Mouse (Mus musculus) naive thymus-derived CD4-positive, alpha-beta T cell, adult 2 months (primary cell): Measurements from ENCODE around the gene Tmed9.
"Not testable (repeated sequence)": the region's sequence is repeated elsewhere in the genome, so short reads cannot be mapped to it uniquely, and the experiment has no call there.

Experiments used
- DNase-seq: peaks from one replicate; pipeline ENCODE4 v3.0.0-alpha.2; 2011; ENCODE audit warnings: low read depth

The Tmed9 gene

DNA sequence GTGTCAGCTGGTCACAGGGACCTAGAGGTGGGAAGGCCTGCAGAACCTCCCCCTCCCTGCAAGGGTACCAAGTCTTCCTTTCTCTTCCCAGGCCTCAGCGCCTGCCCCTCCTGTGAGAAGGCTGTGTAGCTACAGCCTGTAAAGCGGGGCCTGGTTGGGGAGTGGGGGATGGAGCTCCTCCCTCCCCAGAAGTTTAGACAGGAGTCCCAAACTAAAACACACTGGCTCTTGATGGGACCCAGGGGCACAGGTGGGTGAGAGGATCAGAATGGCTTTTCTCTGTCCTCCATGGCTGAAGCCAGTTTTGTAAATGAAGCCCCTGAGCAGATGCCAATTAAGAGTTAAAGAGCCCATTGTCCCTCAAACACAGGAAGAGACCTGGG, 34.1 kb downstream of the Tmed9 start:
- no peak for DNase-seq

GRCm38 (mm10) chr13:55611996-55612395, 38.5 kb downstream of the Tmed9 start:
- DNase-seq = no peak

DNA sequence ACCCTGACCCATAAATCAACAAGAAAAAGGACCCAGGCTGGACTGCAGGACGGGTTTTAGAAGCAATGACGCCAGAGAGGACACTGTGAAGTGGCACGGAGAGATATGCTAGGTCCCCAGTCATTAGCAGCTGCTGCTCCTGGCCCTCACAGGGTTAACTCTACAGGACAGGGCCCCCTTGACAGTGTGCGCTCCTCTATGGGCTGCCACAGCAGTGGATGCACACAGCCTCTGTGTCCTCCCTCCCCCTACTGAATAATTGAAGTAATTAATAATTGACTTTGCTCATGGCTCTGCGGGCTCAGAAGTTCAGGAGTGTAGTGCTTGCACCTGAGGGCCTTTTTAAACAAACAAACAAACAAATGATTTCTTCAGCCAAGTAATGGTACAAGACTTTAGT, 39.9 kb downstream of the Tmed9 start:
- DNase-seq = no peak

DNA sequence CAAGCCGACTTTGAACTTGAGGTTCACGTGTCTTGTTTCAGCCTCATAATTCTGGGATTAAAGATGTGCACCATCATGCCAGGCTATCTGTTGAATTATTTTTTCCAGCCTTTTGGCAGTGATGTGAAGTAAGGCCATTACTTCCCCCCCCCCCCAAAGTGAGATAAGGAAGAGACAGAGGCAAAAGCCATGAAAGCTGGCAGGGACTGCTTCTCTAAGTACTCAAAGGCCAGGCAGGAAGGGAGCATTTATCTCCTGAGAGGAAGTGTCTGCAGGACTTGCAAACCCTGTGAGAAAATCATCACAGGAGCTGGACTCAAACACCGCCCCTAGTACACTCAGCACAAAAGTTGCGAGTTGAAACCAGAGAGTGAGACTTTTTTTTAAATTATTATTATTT, 45.8 kb downstream of the Tmed9 start:
- no peak for DNase-seq

GRCm38 (mm10) chr13:55620275-55620674, 46.7 kb downstream of the Tmed9 start:
- no peak for DNase-seq

- DNase-seq = not testable (repeated sequence)
Measured at GRCm38 (mm10) chr13:55622156-55622648, 48.7 kb downstream of the Tmed9 start.

GRCm38 (mm10) chr13:55622649-55623541, 49.4 kb downstream of the Tmed9 start, which contains the start of gene Caml:
Gene Caml, plus strand, starts transcription at chr13:55623005.
- DNase-seq = peak; percentile 96

- DNase-seq = peak; percentile 95
Measured at GRCm38 (mm10) chr13:55634639-55635127, 61.2 kb downstream of the Tmed9 start, which contains the start of gene Ddx46. Gene Ddx46, plus strand, starts transcription at chr13:55635027.

- no peak for DNase-seq
Measured at GRCm38 (mm10) chr13:55635146-55635571, 61.6 kb downstream of the Tmed9 start.

- DNase-seq = peak; percentile 68
Measured at GRCm38 (mm10) chr13:55636185-55636983, 62.9 kb downstream of the Tmed9 start.

DNA sequence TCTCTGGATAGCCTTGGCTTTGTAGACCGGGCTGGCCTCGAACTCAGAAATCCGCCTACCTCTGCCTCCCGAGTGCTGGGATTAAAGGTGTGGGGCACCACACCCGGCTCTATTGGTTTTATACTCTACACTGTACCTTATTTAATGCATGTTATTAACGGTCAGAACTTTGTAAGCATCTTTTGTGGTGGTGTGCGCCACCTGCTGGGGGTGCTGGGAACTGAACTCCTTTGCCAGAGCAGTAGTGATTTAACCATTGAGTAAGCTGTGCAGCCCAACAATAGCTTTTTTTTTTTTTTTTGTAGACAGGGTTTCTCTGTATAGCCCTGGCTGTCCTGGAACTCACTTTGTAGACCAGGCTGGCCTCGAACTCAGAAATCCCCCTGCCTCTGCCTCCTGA, 66.9 kb downstream of the Tmed9 start:
- peak; percentile 89 for DNase-seq

DNA sequence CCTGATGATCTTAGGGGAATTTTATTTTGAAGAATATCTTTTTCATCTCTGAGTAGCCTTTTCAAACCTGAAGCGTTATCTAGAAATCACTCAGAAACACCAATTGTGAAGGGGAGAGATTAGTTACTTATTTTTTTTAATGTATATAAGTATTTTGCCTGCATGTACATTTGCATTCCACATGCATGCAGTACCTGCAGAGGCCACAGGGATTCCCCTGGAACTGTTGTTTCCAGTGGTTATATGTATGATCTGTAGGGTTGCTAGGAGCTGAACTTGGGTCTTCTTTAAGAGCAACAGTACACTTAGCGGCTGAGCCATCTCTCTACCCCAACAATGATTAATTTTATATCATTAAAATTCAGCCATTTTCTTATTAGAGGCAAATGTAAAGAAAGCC, 71.0 kb downstream of the Tmed9 start:
- peak; percentile 70 for DNase-seq
